Mouse (Mus musculus): Measurements from ENCODE around the gene Tprn. TPM values are rescaled to one million over a fixed set of nuclear protein-coding genes. Genes with fewer than 3 reads are reported as not detected.
A peak's percentile ranks its signal among the peaks of the same experiment; 100 is the strongest.

The Tprn gene
- total and polyA plus RNA-seq, 3 experiments: 8.1 to 51.5 (median 22.0) TPM

DNA sequence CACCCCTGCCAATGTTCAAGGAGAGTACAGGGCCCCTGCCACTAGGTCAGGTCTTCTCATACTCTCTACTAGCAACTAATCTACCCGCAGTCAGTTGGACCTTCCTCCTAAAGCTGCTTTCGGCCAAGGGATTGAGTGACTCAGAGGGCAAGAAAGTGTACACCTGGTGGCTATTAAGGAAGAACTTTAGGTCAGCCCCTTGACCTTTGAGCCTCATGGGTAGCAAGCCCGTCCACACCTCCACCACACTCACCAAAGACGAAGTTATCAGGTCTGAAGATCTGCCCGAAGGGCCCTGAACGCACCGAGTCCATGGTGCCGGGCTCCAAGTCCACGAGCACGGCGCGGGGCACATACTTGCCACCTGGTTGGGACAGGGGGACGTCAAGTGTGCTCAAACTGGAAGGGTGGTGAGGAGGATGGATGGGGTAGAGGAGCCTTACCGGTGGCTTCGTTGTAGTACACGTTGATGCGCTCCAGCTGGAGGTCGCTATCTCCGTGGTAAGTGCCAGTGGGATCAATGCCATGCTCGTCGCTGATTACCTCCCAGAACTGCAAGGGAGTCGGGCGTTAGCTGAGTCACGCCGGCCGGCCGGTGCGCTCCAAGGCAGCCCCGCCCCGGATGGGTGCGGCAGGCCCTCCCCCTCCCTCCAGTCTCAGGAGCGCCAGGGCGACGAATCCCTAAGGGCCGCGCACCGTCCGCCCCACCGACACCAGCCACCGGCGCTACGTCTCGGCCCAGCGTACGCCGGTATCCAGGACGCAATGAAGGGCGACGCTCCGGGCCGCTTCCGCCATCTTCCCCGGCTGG lies 38.5 kb upstream of the Tprn start:
- DNase-seq (ENCODE audit: low spot score) (peak; percentile 91), ATAC-seq (ENCODE audit: extremely low read depth, insufficient number of reproducible peaks, low FRiP score, poor library complexity, severe bottlenecking) (no peak)
- peak overlapping the region; percentile 93 for H3K4me3 ChIP-seq (ENCODE audit: low read depth, low read length)
- TF ChIP-seq POLR2AphosphoS5 (IDR thresholded peaks at IDR 0.05; ENCODE audit: insufficient replicate concordance, low read depth, low read length) (no peak), GATA1 (IDR thresholded peaks at IDR 0.05; ENCODE audit: borderline replicate concordance, low read length) (no peak), TAL1 (conservative IDR thresholded peaks at IDR 0.05; ENCODE audit: low read depth, low read length) (no peak), CTCF (IDR thresholded peaks at IDR 0.05; ENCODE audit: low read depth, low read length) (no peak), GATA2 (IDR thresholded peaks at IDR 0.05; ENCODE audit: borderline replicate concordance, low read depth, low read length) (no peak)
- H3K27me3 ChIP-seq (ENCODE audit: insufficient read depth, low read length): no peaks in the 10 kb centered on the region
- no peaks in the 10 kb centered on the region for H3K9me3 ChIP-seq (replicated peaks)
- H3K4me1 ChIP-seq (ENCODE audit: insufficient read depth, low read depth, low read length): peaks cover 47% of the 10 kb centered on the region
- peaks cover 34% of the 10 kb centered on the region for H3K36me3 ChIP-seq (replicated peaks)

DNA sequence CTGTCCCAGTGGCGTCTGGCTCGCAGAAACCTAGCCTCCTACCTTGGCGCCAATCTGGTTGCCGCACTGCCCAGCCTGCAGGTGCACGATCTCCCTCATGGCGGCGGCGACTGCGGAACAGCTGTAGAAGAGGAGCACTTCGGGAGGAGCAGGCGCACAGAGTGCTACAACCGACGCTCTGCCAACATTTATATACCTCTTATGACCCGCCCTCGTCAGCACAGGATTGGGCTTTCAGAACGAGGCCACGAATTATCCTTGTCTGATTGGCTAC lies 38.0 kb upstream of the Tprn start, which contains the start of gene Tubb4b:
Gene Tubb4b (minus strand): TSS at position 211 of the 274 bp plus-strand sequence.
- no peak for DNase-seq (ENCODE audit: low spot score)
- H3K4me1 ChIP-seq (ENCODE audit: insufficient read depth, low read depth, low read length): peaks cover 53% of the 10 kb centered on the region
- H3K36me3 ChIP-seq (replicated peaks): peaks cover 34% of the 10 kb centered on the region
- TF ChIP-seq CTCF (IDR thresholded peaks at IDR 0.05; ENCODE audit: low read depth, low read length) (no peak), POLR2AphosphoS5 (IDR thresholded peaks at IDR 0.05; ENCODE audit: insufficient replicate concordance, low read depth, low read length) (peak; percentile 99)
- no peaks in the 10 kb centered on the region for H3K9me3 ChIP-seq (replicated peaks)
- H3K27me3 ChIP-seq (ENCODE audit: insufficient read depth, low read length): no peaks in the 10 kb centered on the region
- peak within 1 kb of the TSS; percentile 93 for H3K4me3 ChIP-seq (ENCODE audit: low read depth, low read length)
- no peak for ATAC-seq (ENCODE audit: extremely low read depth, insufficient number of reproducible peaks, low FRiP score, poor library complexity, severe bottlenecking)

DNA sequence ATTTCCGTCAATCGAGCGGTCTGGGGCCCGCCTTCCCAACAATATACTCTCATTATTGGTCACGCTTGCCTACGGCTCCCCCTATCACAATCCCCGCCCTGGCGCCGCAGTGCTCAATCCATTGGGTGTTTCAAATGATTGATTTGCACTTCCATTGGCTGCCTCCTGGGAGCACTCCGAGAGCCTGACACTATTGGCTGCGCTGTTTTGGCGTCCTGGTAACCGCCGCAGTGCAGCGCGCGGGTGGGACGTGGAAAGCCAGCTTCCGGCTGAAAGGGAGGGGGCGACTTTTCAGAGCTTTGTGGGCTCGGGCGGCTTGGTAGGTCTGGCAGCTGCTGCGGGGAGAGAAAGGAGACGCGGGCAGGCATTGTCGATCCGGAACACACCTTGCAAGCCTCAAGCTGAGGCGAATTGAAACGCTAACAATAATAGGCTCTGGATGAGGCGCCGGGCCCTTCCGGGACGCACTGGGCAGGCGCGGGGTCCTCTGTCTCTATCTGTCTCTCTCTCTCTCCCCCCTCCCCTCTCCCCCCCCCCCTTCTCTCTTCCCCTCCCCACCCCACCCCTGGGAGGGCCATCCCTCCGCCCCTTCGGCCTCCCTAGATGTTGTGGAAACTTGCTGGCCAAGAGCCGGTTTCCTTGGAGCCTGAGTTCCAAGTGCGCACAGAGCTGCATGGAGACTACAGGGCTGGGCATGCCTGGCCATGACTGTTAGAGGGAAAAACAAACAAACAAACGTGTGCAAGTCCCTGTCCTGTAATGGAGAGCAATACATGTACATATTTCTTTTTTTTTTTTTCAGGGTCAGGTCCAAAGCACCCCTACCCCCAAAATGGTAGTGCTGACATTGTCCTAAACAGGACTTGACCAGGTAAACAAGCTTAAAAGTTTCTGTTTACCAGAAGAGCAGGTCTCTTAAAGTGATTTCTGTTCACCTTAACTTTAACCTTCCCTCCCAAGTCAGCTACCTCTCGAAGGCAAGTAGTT lies 37.4 kb upstream of the Tprn start:
- Histone ChIP-seq H3K4me1 (ENCODE audit: insufficient read depth, low read depth, low read length) (peaks cover 59% of the 10 kb centered on the region), H3K9me3 (replicated peaks) (no peaks in the 10 kb centered on the region), H3K36me3 (replicated peaks) (peaks cover 34% of the 10 kb centered on the region), H3K27me3 (ENCODE audit: insufficient read depth, low read length) (peaks cover 1% of the 10 kb centered on the region; the same call in 1 of the 2 replicates), H3K4me3 (ENCODE audit: low read depth, low read length) (peak overlapping the region; percentile 93)
- TF ChIP-seq POLR2AphosphoS5 (IDR thresholded peaks at IDR 0.05; ENCODE audit: insufficient replicate concordance, low read depth, low read length) (no peak), GATA1 (IDR thresholded peaks at IDR 0.05; ENCODE audit: borderline replicate concordance, low read length) (no peak), CTCF (IDR thresholded peaks at IDR 0.05; ENCODE audit: low read depth, low read length) (no peak)
- peak; percentile 86 for ATAC-seq (ENCODE audit: extremely low read depth, insufficient number of reproducible peaks, low FRiP score, poor library complexity, severe bottlenecking)
- peak; percentile 99 for DNase-seq (ENCODE audit: low spot score)

DNA sequence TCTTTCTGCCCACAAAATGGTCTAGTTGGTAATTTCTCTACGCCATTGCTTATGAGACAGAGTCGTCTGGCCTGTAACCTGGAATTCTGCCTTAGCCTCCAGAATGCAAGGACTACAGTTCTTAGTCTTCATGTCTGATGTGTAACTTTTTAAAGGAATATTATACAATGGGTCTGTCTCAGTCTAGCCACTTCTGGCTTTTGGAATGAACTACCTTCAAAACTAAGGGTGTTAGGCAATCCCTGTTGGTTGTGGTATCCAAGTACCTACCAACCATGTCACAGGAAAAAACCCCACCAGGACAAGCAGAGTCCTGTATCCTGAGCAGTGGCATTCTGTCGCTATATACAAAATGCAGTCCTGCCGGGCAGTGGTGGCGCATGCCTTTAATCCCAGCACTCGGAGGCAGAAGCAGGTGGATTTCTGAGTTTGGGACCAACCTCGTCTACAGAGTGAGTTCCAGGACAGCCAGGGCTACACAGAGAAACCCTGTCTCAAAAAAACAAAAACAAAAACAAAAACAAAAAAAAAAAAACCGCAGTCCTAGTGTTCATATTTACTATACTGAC lies 36.5 kb upstream of the Tprn start:
- ATAC-seq (ENCODE audit: extremely low read depth, insufficient number of reproducible peaks, low FRiP score, poor library complexity, severe bottlenecking) (no peak), DNase-seq (ENCODE audit: low spot score) (no peak)
- Histone ChIP-seq H3K36me3 (replicated peaks) (peaks cover 31% of the 10 kb centered on the region), H3K4me1 (ENCODE audit: insufficient read depth, low read depth, low read length) (peaks cover 67% of the 10 kb centered on the region), H3K4me3 (ENCODE audit: low read depth, low read length) (peak overlapping the region; percentile 93; the same call in 1 of the 2 replicates), H3K27me3 (ENCODE audit: insufficient read depth, low read length) (peaks cover 10% of the 10 kb centered on the region), H3K9me3 (replicated peaks) (no peaks in the 10 kb centered on the region)
- TF ChIP-seq GATA1 (IDR thresholded peaks at IDR 0.05; ENCODE audit: borderline replicate concordance, low read length) (no peak), TAL1 (conservative IDR thresholded peaks at IDR 0.05; ENCODE audit: low read depth, low read length) (no peak), POLR2AphosphoS5 (IDR thresholded peaks at IDR 0.05; ENCODE audit: insufficient replicate concordance, low read depth, low read length) (no peak), CTCF (IDR thresholded peaks at IDR 0.05; ENCODE audit: low read depth, low read length) (no peak), GATA2 (IDR thresholded peaks at IDR 0.05; ENCODE audit: borderline replicate concordance, low read depth, low read length) (no peak)

DNA sequence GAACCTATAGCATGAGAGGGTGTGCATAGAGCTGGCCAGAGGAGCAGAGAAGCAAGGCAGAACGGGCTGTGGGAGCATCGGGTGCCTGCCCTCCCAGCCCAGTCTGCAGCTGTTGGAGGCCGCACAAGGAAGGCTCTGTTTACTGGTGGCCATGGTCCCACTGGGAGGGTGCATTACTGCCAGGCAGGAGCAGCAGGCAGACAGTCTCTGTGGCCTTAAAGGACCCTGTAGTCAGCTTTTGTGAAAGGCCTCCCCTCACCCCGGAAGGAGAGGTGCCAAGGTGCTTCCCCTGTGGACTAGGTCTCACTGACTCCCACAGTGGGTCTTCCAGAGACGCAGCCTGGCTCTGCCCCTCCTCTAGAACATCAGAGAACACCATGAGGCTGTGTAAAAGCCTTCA lies 35.6 kb upstream of the Tprn start:
- ATAC-seq (ENCODE audit: extremely low read depth, insufficient number of reproducible peaks, low FRiP score, poor library complexity, severe bottlenecking) (no peak), DNase-seq (ENCODE audit: low spot score) (no peak)
- no peak overlapping the region for H3K4me3 ChIP-seq (ENCODE audit: low read depth, low read length)
- peaks cover 69% of the 10 kb centered on the region for H3K4me1 ChIP-seq (ENCODE audit: insufficient read depth, low read depth, low read length)
- H3K36me3 ChIP-seq (replicated peaks): peaks cover 25% of the 10 kb centered on the region
- no peaks in the 10 kb centered on the region for H3K9me3 ChIP-seq (replicated peaks)
- H3K27me3 ChIP-seq (ENCODE audit: insufficient read depth, low read length): peaks cover 19% of the 10 kb centered on the region
- TF ChIP-seq CTCF (IDR thresholded peaks at IDR 0.05; ENCODE audit: low read depth, low read length) (no peak), TAL1 (conservative IDR thresholded peaks at IDR 0.05; ENCODE audit: low read depth, low read length) (no peak), POLR2AphosphoS5 (IDR thresholded peaks at IDR 0.05; ENCODE audit: insufficient replicate concordance, low read depth, low read length) (no peak), GATA2 (IDR thresholded peaks at IDR 0.05; ENCODE audit: borderline replicate concordance, low read depth, low read length) (no peak), GATA1 (IDR thresholded peaks at IDR 0.05; ENCODE audit: borderline replicate concordance, low read length) (no peak)

DNA sequence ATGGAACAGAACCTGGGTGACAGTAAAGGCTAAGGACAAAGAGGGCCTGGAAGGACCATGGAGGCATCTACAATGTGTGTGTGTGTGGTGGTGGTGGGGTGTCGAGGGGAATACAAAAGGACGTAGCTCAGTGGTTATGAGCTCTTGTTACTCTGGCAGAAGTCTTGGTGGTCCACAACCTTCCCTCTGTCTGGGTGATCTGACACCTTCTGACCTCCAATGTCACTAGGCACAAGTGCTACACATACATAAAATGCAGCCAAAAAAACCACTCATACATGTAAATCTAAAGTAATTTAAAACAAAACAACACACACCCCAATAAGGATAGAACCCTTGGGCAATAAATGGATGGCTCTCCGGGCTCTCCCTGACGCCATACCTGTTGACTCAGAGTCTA lies 35.0 kb upstream of the Tprn start:
- TF ChIP-seq GATA1 (IDR thresholded peaks at IDR 0.05; ENCODE audit: borderline replicate concordance, low read length): no peak
- no peak for TF ChIP-seq POLR2AphosphoS5 (IDR thresholded peaks at IDR 0.05; ENCODE audit: insufficient replicate concordance, low read depth, low read length)
- TF ChIP-seq CTCF (IDR thresholded peaks at IDR 0.05; ENCODE audit: low read depth, low read length): no peak
- no peak for TF ChIP-seq TAL1 (conservative IDR thresholded peaks at IDR 0.05; ENCODE audit: low read depth, low read length)
- no peak for TF ChIP-seq GATA2 (IDR thresholded peaks at IDR 0.05; ENCODE audit: borderline replicate concordance, low read depth, low read length)
- Histone ChIP-seq H3K27me3 (ENCODE audit: insufficient read depth, low read length) (peaks cover 22% of the 10 kb centered on the region), H3K4me1 (ENCODE audit: insufficient read depth, low read depth, low read length) (peaks cover 69% of the 10 kb centered on the region), H3K36me3 (replicated peaks) (peaks cover 20% of the 10 kb centered on the region), H3K9me3 (replicated peaks) (no peaks in the 10 kb centered on the region), H3K4me3 (ENCODE audit: low read depth, low read length) (no peak overlapping the region)
- DNase-seq (ENCODE audit: low spot score) (no peak), ATAC-seq (ENCODE audit: extremely low read depth, insufficient number of reproducible peaks, low FRiP score, poor library complexity, severe bottlenecking) (no peak)

Data from G1E (cell line).